Mouse (Mus musculus): ENCODE results near the gene B230104I21Rik. TPM values are rescaled to one million over a fixed set of nuclear protein-coding genes. Genes with fewer than 3 reads are reported as not detected.

Gene B230104I21Rik
- polyA plus RNA-seq, 1 experiment from 2014 or later = 0.23 TPM

Other genes starting within 250 kb of the B230104I21Rik start
- 9.0 and 9.1 TPM in 2 replicates for gene Trp73, start 195.9 kb upstream of the B230104I21Rik start, polyA plus RNA-seq (2016; fragmentation: Nextera tagmentation; extraction: Ambion mirVana)
- 52.0 and 54.6 TPM in 2 replicates for gene Wrap73, start 193.8 kb upstream of the B230104I21Rik start, polyA plus RNA-seq (2016; fragmentation: Nextera tagmentation; extraction: Ambion mirVana)
- 127 and 131 TPM in 2 replicates for gene Tprgl, start 175.5 kb upstream of the B230104I21Rik start, polyA plus RNA-seq (2016; fragmentation: Nextera tagmentation; extraction: Ambion mirVana)
- gene Megf6, start 165.4 kb upstream of the B230104I21Rik start, polyA plus RNA-seq (2016; fragmentation: Nextera tagmentation; extraction: Ambion mirVana) = 19.9 and 21.7 TPM in 2 replicates
- gene Arhgef16, start 34.5 kb upstream of the B230104I21Rik start, polyA plus RNA-seq (2016; fragmentation: Nextera tagmentation; extraction: Ambion mirVana) = 0.64 and 1.2 TPM in 2 replicates